Mouse (Mus musculus) heart, postnatal 14 days (tissue): Measurements from ENCODE around the gene Ifna15. TPM values are rescaled to one million over a fixed set of nuclear protein-coding genes. Genes with fewer than 3 reads are reported as not detected.
"Not testable (repeated sequence)": the region's sequence is repeated elsewhere in the genome, so short reads cannot be mapped to it uniquely, and the experiment has no call there.

Experiments used
- DNase-seq, 2 experiments: peaks; one replicate each; pipeline ENCODE4 v3.0.0; 2021 to 2022
- intact Hi-C: fragments of 180-260 bp; cut with DNase I; formaldehyde crosslinking; loops from one replicate; pipeline ENCODE4 v1.15.1; 2025
- long read RNA-seq, 2 experiments: library from polyadenylated mRNA; stranded (forward); transcript quantifications; one replicate each; pipeline ENCODE4 v2.0.0; 2021
- total RNA-seq, 2 experiments: library from RNA; stranded (reverse); gene quantifications; 2 replicates each; pipeline ENCODE4 v1.2.3; 2021

The Ifna15 gene
- total RNA-seq, result not detected
- long read RNA-seq, experiment 1, result 0 reads
- long read RNA-seq, experiment 2, result 0 reads

- DNase-seq, result not testable (repeated sequence)
Measured at GRCm38 (mm10) chr4:88558145-88558544, at the start of gene Ifna15. TSS of gene Ifna15 (minus strand) at chr4:88558245.

GRCm38 (mm10) chr4:88603276-88603675 is 45.2 kb upstream of the Ifna15 start, which contains the start of gene Ifna12:
TSS of gene Ifna12 (minus strand) at chr4:88603376.
- DNase-seq, result no peak
- intact Hi-C loops, result no loop called here

More at GRCm38 (mm10) chr4:88558145-88558544, at the start of gene Ifna15:
- intact Hi-C loops, result not testable (repeated sequence)

- intact Hi-C loops, result no loop called here
- DNase-seq, result no peak
Measured at GRCm38 (mm10) chr4:88592285-88592684, 34.2 kb upstream of the Ifna15 start, which contains the start of gene Ifna9. TSS of gene Ifna9 (minus strand) at chr4:88592385.

- intact Hi-C loops, result no loop called here
- DNase-seq, result no peak
Measured at GRCm38 (mm10) chr4:88571698-88572097, 13.7 kb upstream of the Ifna15 start, which contains the start of gene Ifna14. TSS of gene Ifna14 (minus strand) at chr4:88571798.

GRCm38 (mm10) chr4:88561791-88562190 is 3.7 kb upstream of the Ifna15 start:
- intact Hi-C loops, result no loop called here
- DNase-seq, result no peak

GRCm38 (mm10) chr4:88550161-88550945 is 7.7 kb downstream of the Ifna15 start:
- intact Hi-C loops, result loop anchor here (5.0 kb wide), 1 partner anchor 87 kb away; no protein-coding TSS in a partner anchor
- peak; percentile 78 to 82 for DNase-seq

GRCm38 (mm10) chr4:88547986-88548385 is 10.1 kb downstream of the Ifna15 start:
- DNase-seq, result no peak
- intact Hi-C loops, result loop anchor here (5.0 kb wide), 1 partner anchor 241 kb away; no protein-coding TSS in a partner anchor

- DNase-seq, result peak in 1 of 2 experiments; percentile 26
- intact Hi-C loops, result loop anchor here (2.0 to 5.0 kb wide), 5 partner anchors 21 to 1176 kb away; partner anchors contain the start of gene Ifnb1
Measured at GRCm38 (mm10) chr4:88543649-88544234, 14.3 kb downstream of the Ifna15 start.

GRCm38 (mm10) chr4:88537328-88537727 is 20.7 kb downstream of the Ifna15 start:
- DNase-seq, result peak; percentile 26 to 31
- intact Hi-C loops, result no loop called here

GRCm38 (mm10) chr4:88536640-88537039 is 21.4 kb downstream of the Ifna15 start:
- peak; percentile 47 to 51 for DNase-seq

GRCm38 (mm10) chr4:88535742-88536141 is 22.3 kb downstream of the Ifna15 start:
- no peak for DNase-seq
- intact Hi-C loops, result no loop called here

More at GRCm38 (mm10) chr4:88536640-88537039, 21.4 kb downstream of the Ifna15 start:
- intact Hi-C loops, result no loop called here

- DNase-seq, result no peak
- intact Hi-C loops, result no loop called here
Measured at GRCm38 (mm10) chr4:88534903-88535302, 23.1 kb downstream of the Ifna15 start.

GRCm38 (mm10) chr4:88533499-88533898 is 24.5 kb downstream of the Ifna15 start:
- intact Hi-C loops, result no loop called here

GRCm38 (mm10) chr4:88530892-88531291 is 27.2 kb downstream of the Ifna15 start:
- intact Hi-C loops, result no loop called here
- DNase-seq, result no peak

More at GRCm38 (mm10) chr4:88533499-88533898, 24.5 kb downstream of the Ifna15 start:
- no peak for DNase-seq

- no peak for DNase-seq
- intact Hi-C loops, result no loop called here
Measured at GRCm38 (mm10) chr4:88530271-88530670, 27.8 kb downstream of the Ifna15 start.

- intact Hi-C loops, result no loop called here
- DNase-seq, result no peak
Measured at GRCm38 (mm10) chr4:88526379-88527049, 31.5 kb downstream of the Ifna15 start.

GRCm38 (mm10) chr4:88525393-88525792 is 32.7 kb downstream of the Ifna15 start:
- no peak for DNase-seq
- intact Hi-C loops, result no loop called here

- peak; percentile 29 to 45 for DNase-seq
- intact Hi-C loops, result loop anchor here (2.0 kb wide), 1 partner anchor 20 kb away; no protein-coding TSS in a partner anchor
Measured at GRCm38 (mm10) chr4:88523241-88523640, 34.8 kb downstream of the Ifna15 start.

GRCm38 (mm10) chr4:88522674-88523073 is 35.4 kb downstream of the Ifna15 start, which contains the start of gene Ifnb1:
TSS of gene Ifnb1 (minus strand) at chr4:88522774.
- intact Hi-C loops, result loop anchor here (2.0 kb wide), 1 partner anchor 20 kb away; no protein-coding TSS in a partner anchor
- no peak for DNase-seq

GRCm38 (mm10) chr4:88517957-88518356 is 40.1 kb downstream of the Ifna15 start:
- intact Hi-C loops, result loop anchor here (10.0 kb wide), 1 partner anchor 163 kb away; no protein-coding TSS in a partner anchor
- no peak for DNase-seq
